Mouse (Mus musculus) left cerebral cortex, postnatal 4 days (tissue): Measurements from ENCODE around the gene Hpn. TPM values are rescaled to one million over a fixed set of nuclear protein-coding genes. Genes with fewer than 3 reads are reported as not detected.

Experiments
- DNase-seq: peaks from one replicate; pipeline ENCODE4 v3.0.0-alpha.2; 2022
- intact Hi-C: fragments of 180-260 bp; cut with DNase I; formaldehyde crosslinking; loops from one replicate; pipeline ENCODE4 v1.15.1; 2025
- total RNA-seq, 2 experiments: library from RNA; stranded (reverse); gene quantifications; 2 replicates each; pipeline ENCODE4 v1.2.3; 2021

The Hpn gene
- total RNA-seq, 2 experiments from 2014 or later, result 1.4 to 1.6 TPM

DNA sequence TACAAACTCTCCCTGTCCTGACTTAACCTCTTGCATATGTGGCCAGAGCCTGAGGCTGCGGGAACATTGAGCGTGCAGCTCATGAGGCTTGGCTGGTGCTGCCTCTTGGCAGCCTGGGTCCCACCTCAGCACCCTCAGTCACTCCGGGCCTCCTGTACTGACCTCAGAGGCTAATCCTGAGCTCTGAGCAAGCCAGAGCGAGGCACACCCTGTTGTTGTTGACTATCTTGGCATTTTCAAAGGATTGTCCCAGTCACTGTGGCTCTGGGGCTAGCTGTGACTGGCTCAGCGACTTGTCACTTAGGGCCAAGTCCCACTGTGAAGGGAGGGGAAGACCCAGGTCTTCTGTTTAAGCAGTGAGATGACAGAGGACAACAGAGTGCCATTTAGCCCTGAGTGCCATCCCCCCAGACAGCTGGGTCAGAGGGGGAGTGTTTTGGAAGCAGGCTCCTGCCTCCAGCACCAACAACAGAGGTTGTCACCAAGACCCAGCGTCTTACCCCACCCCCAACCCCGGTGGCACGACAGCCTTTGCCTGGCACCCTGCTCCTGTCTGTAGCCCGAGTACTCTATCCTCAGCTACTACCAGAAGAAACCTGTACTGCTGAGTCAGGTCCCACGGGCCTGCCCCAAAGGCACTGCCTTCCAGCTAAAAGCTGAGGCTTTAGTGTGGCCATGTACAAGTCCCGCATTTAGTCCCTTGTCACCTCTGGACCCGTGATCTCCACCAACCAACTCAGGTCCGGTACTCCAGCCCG, 32.1 kb downstream of the Hpn start:
- DNase-seq, result peak; percentile 65
- intact Hi-C loops, result no loop called here

DNA sequence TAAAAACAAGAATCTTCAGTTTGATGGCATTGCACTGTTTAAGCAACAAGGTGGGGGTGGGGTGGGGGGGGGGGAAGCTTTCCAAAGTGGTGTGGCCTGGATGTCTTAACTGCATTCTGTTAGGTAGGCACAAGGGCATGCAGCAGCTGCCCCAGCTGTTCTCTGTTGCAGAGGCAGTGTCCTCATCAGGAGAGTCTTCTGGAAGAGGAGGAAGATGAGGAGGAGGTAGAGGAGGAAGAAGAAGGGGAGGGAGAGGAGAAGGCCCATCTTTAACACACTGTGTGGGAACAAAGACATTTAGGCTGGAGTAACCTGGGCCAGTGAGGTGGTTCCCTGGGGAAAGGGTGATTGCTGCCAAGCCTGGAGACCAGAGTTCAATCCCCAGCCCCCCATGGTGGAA, 33.0 kb downstream of the Hpn start:
- no peak for DNase-seq
- intact Hi-C loops, result no loop called here

DNA sequence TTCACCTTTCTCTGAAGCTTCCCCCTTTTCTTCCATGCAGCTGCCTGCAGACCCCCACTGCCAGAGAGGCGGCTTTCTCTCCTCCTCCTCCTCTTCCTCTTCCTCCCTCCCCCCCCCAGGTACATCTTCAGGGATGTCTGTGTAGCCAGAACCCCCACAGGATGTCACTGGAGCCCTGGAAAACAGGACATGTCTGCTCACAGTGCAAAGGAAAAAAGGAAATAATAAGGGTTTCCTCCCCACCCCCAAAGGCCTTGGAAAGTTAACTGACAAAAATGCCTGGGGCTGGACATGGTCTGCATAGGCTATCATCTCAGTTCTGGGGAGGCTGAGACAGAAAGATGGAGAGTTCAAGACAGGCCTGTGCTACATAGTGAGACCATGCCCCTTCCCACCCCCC, 34.0 kb downstream of the Hpn start:
- DNase-seq, result no peak
- intact Hi-C loops, result no loop called here

DNA sequence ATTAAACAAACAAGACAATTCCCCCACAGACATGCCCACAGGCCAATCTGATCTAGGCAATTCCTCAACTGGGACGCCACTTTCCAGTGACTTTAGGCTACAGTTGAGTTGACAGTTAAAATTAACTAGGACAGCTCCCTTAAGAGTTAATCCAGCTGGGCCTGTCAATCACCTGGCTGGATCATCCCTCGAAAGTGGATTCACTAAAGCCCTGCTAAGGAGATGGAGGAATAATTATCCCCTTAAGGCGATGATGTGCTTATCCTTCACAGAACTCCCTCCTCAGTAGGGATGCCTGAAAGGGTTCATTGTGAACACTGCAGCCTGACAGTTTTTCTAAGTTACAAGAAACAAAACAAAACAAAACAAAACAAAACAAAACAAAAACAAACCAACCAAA, 34.5 kb downstream of the Hpn start:
- intact Hi-C loops, result no loop called here
- DNase-seq, result no peak

DNA sequence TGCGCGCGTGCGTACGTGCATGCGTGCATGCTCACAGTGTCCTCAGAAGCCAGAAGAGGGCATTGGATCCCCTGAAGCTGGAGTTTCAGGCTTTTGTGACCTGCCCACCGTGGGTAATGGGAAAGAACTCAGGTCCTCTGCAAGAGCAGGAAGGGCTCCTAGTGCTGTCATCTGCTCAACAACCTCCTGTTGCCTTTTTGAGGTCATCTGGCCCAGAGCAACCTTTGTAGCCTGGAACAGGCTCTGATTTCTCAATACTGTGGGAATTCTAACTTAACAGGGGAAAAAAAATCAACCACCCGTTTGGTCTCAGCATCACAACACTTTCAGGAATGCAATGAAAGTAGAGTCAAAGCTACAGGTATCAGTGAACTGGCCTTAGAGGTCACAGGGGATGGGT, 35.4 kb downstream of the Hpn start:
- no peak for DNase-seq
- intact Hi-C loops, result no loop called here

DNA sequence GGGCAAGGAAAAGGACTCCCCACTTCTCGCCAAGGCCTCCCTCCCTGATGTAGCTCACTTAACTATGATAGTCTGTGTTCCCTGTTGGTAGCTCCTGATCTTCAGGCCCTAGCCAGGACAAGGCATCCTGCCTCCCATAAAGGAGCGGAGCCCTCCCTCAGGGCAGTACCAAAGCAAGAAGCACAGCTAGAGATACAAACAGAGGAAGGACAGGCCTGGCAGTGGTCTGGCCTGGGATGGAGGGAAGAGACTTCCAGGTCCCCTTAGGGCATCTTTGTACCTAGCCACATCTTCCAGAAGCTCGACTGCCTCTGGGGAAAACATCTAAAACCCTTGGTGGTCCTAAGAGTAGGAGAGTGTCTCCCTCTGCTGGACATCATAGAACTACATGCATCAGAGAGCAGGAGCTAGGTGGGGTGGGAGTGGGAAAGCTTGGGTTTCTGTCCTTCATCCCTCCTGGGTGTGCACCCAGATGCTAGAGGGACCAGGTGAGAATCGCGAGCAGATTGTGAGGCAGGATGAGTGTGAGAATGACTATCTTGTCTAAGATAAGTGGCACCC, 37.1 kb downstream of the Hpn start:
- no peak for DNase-seq
- intact Hi-C loops, result no loop called here

GRCm38 (mm10) chr7:31077470-31077869, 37.6 kb downstream of the Hpn start:
- DNase-seq, result no peak
- intact Hi-C loops, result no loop called here

GRCm38 (mm10) chr7:31076492-31076891, 38.6 kb downstream of the Hpn start, which contains the start of gene Fxyd3:
Fxyd3 (minus strand) TSS chr7:31076704.
- intact Hi-C loops, result no loop called here
- no peak for DNase-seq

- intact Hi-C loops, result no loop called here
- peak; percentile 7 for DNase-seq
Measured at GRCm38 (mm10) chr7:31074713-31075069, 40.4 kb downstream of the Hpn start.

- peak; percentile 21 for DNase-seq
- intact Hi-C loops, result no loop called here
Measured at GRCm38 (mm10) chr7:31074061-31074712, 40.9 kb downstream of the Hpn start.

DNA sequence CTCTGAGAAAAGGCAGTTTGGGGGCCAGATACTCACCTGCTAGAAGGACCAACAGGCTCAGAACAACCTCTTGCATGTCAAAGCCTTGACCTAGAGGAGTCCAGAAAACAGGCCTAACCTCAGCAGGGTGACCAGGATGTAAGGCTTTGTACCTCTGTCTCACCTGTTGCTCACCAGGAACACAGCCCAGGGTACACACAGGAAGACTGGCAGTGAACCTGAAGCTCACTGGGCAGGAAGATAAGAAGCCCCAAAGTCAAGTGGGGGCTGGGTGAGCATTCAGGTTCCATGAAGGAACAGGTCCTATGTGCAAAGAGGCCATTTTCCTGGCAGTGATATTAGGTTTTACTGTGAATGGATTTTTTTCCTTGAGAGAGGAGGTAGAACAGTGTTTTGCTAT, 41.5 kb downstream of the Hpn start:
- DNase-seq, result no peak
- intact Hi-C loops, result no loop called here

DNA sequence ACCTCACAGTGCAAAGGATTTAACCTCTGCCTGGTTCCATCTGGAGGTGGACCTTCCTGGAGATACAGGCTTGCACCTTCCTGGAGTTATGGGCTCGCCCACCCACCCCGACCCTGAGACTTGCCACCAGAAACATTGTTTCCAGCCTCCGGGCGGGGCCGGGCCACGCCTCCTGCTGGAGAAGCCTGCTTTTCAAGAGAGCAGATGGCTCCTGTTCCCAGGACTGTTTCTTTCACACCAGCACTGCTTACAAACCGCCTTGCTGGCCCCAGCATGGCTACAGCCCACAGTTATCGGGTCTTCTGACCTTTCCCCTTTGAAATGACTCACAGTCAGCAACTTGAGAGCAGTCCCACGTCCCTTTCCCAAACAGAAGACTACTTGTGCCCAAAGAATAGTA, 42.8 kb downstream of the Hpn start:
- no peak for DNase-seq
- intact Hi-C loops, result no loop called here

GRCm38 (mm10) chr7:31070324-31070723, 44.8 kb downstream of the Hpn start:
- intact Hi-C loops, result no loop called here
- peak; percentile 17 for DNase-seq

DNA sequence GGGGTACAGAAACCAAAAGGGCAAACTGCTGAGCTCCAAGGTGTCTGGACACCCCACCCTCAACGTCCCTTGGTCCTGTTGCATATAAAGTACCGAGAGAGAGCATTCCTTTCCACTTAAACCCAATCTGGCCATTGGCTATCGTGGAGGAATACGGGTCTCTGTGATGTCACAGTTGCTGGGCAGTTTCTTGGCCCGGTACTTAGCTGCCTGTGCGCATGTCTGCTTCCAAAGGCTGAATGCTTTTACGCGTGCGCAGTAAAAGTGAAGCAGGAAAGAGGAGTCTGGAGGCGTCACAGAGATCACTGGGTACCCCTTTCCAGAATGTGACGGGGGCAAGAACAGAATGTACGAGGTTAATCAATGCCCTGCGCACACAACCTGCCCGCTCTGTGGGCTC, 45.6 kb downstream of the Hpn start:
- intact Hi-C loops, result no loop called here
- DNase-seq, result no peak

- intact Hi-C loops, result no loop called here
- peak; percentile 57 for DNase-seq
Measured at GRCm38 (mm10) chr7:31067836-31068235, 47.3 kb downstream of the Hpn start.

- intact Hi-C loops, result no loop called here
- no peak for DNase-seq
Measured at GRCm38 (mm10) chr7:31063074-31063560, 52.0 kb downstream of the Hpn start.

DNA sequence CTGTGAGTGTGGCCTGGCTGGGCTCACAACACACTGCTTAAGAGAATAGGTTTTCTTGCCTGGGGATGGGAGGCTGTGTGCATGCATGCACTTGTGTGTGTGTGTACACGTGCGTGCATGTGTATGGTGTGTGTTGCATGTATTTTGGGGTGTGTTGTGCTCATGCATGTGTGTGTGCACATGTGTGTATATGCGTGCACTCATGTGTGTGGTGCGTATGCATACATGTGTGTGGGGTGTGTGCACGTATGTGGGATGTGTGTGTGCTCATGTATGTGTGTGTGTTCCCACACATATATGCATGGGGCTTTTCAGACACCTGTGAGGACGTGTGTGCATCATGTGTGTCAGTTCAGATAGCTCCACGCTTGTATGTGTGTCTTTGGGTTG, 54.5 kb downstream of the Hpn start:
- DNase-seq, result no peak
- intact Hi-C loops, result no loop called here

DNA sequence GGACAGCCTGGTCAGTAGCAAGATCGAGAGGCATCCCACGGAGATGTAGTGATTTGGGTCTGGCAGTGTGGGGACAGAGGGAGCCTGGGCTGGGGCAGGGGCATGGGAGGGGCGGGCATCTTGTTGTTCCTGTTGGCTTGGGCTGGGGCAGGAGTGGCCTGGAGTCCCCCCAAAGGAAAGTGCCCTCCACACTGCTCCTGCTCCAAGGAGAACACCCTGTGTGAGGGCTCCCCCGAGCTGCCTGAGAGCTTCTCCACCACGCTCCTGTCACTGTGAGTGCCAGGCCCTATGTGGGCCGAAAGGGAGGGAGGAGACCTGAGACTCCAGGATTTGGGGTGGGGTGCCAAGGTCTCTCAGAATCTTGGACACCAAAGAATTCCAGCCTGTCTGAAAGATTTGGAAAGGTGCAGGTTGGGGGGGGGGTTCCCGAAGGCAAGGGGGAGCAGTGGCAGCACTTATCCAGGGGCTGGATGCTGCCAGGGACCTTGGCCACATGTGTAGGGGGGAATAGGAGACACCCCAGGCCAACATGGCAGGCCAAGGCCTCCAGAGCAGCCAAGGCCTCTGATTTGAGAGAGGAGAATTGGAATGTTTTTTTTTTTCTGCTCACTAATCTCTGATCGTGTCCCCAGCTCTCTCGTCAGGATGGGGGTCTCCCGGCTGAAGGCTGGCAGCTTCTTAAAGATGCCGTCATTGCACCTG, 55.0 kb downstream of the Hpn start:
- intact Hi-C loops, result no loop called here
- peak; percentile 17 for DNase-seq

- intact Hi-C loops, result no loop called here
- peak; percentile 88 for DNase-seq
Measured at GRCm38 (mm10) chr7:31059108-31059507, 56.0 kb downstream of the Hpn start, which contains the start of gene Lgi4. Lgi4 (plus strand) TSS chr7:31059342.

DNA sequence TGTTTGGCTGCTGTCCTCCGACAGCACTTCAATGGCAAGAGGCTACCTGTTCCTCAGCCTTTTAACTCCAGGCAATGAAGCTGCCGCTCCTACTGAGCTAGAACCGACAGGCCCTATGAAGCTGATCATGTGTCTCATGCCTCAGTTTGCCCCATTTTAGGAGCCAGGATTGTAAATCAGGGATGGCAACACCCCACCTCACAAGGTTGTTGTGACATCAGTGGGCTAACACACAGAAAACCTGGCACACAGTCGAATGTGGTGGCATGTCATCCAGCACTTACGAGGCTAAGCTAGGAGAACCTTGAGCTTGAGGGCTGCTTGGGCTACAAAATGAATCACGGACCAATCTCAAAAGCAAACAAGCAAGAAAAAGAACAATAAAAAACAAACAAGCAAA, 56.9 kb downstream of the Hpn start:
- intact Hi-C loops, result no loop called here
- no peak for DNase-seq

GRCm38 (mm10) chr7:31057730-31058129, 57.4 kb downstream of the Hpn start:
- no peak for DNase-seq
- intact Hi-C loops, result no loop called here
